Mouse (Mus musculus) CD4-positive, CD25-positive, alpha-beta regulatory T cell, adult 2 months (primary cell): ENCODE measurements around the gene Eif2s1.
"Not testable (repeated sequence)": the region's sequence is repeated elsewhere in the genome, so short reads cannot be mapped to it uniquely, and the experiment has no call there.

ENCODE experiments used
- DNase-seq: peaks from one replicate; pipeline ENCODE4 v3.0.0-alpha.2; 2012; ENCODE audit warnings: low read depth, low spot score

Eif2s1 gene

GRCm38 (mm10) chr12:78914458-78914857 lies 52.8 kb downstream of the Eif2s1 start:
- DNase-seq = no peak

DNA sequence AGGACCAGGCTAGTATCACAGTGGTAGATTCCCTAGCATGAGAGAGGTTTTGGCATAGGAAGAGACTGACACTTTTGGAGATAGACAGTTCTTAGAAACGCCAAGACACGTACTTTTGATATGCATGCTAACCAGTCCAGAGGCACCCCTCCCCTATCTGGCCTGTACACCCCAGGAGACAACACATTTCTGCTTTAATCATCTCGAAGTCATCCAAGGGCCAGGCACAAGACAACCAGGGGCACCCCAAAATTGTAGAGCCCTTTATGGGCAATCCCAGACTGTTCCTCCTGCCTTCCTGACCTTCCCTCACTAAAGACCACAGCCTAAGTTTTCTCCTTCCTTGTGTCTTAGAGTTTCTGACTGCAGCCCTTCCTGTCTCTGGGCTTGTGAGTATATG lies 53.9 kb downstream of the Eif2s1 start:
- no peak for DNase-seq

DNA sequence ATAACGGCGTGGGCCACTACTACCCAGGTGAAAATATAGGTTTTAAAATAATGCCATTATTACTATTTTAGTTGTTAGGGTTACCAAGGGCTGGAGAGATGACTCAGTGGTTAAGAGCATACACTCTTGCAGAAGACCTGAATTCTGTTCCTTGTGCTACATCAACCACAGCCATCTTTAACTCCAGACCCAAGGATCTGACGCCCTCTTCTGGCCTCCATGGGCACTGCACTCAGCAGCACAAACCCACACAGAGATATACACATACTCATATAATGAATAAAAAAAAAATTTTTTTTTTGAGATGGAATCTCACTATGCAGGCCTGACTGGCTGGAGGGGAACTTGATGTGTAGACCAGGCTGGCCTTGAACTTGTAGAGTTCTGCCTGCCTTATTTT lies 54.7 kb downstream of the Eif2s1 start:
- DNase-seq = peak; percentile 25

- DNase-seq = peak; percentile 93
These were observed 56.8 kb downstream of the Eif2s1 start for GRCm38 (mm10) chr12:78918227-78919078.

DNA sequence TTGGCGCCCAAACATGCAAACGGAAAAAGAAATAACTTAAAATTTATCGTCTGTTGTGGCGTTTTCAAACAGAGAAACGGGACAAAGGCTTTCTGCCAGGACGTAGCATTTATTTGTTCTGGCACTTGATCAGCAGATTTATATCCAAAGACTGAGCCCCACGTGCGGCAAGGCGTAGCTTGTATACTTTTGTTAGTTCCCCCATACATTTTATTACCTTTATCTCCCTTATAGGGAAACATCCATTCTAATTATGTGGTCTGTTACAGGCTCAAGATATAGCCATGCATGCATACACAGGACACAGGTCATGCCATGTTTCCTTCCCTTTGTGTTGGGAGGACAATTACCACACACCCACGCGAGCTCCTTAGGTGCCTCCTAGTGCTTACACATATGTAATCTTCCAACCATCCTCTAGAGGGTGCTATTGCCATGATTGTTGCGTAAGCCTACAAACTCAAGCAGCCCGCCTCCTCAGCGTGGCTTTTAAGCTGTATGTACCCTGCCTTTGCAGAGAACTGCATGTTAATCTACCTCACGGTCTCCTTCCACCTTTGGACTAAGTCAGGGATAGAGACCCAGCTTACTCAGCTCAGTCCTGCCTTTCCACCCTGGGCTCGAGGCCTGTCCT lies 57.6 kb downstream of the Eif2s1 start:
- peak; percentile 90 for DNase-seq

GRCm38 (mm10) chr12:78921421-78921820 lies 59.8 kb downstream of the Eif2s1 start:
- DNase-seq = no peak

- DNase-seq = no peak
These were observed 60.4 kb downstream of the Eif2s1 start for GRCm38 (mm10) chr12:78922058-78922457.

GRCm38 (mm10) chr12:78922977-78923376 lies 61.4 kb downstream of the Eif2s1 start:
- not testable (repeated sequence) for DNase-seq

GRCm38 (mm10) chr12:78923539-78924189 lies 62.0 kb downstream of the Eif2s1 start:
- no peak for DNase-seq

GRCm38 (mm10) chr12:78927287-78927686 lies 65.7 kb downstream of the Eif2s1 start:
- DNase-seq = no peak

DNA sequence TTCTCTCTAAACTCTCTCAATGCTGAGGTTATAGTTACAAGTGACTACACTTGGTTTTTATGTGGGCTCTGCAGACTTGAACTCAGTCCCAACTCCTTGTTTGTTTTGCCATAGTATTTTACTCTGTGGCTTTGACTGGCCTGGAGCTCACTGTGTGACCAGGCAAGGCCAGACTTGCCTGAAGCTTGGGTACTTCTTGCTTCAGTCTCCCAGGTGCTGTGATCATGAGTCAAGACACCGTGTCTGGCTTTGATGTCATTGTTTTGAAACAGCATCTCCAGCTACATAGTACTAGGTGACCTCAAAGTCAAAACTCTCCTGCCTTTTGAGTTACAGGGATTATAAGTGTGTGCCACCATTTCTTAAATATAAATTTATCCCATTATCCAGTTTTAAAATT lies 68.3 kb downstream of the Eif2s1 start:
- DNase-seq = no peak

DNA sequence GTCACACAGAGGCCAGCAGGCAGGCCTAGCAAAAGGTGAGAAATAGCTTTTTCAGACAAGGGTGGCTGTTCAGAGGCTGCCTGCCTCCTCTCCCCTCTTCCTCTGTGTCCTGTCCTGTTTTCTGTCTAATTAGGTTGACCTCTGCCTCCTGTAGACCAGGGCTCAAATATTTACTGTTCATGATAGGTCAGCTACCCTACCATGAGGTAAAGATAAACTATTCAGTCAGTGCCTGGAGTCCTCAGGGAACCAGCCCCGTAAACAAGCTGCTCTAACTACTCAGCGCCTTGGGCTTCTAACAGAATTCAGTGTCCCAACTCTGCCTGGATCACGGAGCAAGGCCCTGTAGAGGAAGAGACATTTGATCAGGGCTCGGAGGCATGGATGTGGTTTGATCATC lies 74.9 kb downstream of the Eif2s1 start:
- DNase-seq = no peak
